Mouse (Mus musculus): Measurements from ENCODE around the gene Mcrip2. TPM values are rescaled to one million over a fixed set of nuclear protein-coding genes. Genes with fewer than 3 reads are reported as not detected.
A peak's percentile ranks its signal among the peaks of the same experiment; 100 is the strongest.

Gene Mcrip2
- 16.1 and 16.5 TPM in 2 replicates for total RNA-seq (2012; rRNA removed)
- 0.82 and 1.4 TPM in 2 replicates for total RNA-seq (2014; rRNA removed)
- 1.7 and 2.2 TPM in 2 replicates for polyA plus RNA-seq (2012; ENCODE audit: insufficient read length, low read depth)

GRCm38 (mm10) chr17:25868601-25869191, at the start of gene Mcrip2:
TSS of gene Mcrip2 (minus strand) at chr17:25868764.
- Histone ChIP-seq H3K36me3 (replicated peaks in 1 of 2; ENCODE audit: control insufficient read depth in 1 of 2, insufficient read depth in 1 of 2, low read length in 1 of 2) (no peaks in the 10 kb centered on the region), H3K27ac (ENCODE audit: insufficient read depth, low read depth) (no peak within 1 kb of the TSS), H3K4me1 (ENCODE audit: control insufficient read depth in 1 of 2, insufficient read depth in 2 of 2) (peaks cover 4 to 15% of the 10 kb centered on the region in 2 experiments; a peak in 2 of 4 replicates), H3K27me3 (replicated peaks) (peaks cover 63% of the 10 kb centered on the region), H3K4me2 (ENCODE audit: insufficient read depth, low read depth, poor library complexity, severe bottlenecking) (peak within 1 kb of the TSS; percentile 79), H3K4me3 (replicated peaks in 1 of 3; ENCODE audit: low read depth in 2 of 3, low read length in 2 of 3, poor library complexity in 1 of 3) (peak within 1 kb of the TSS; percentile 49 to 76 (median 51)), H3K79me2 (replicated peaks; ENCODE audit: control insufficient read depth, extremely low read depth, insufficient read depth, poor library complexity, severe bottlenecking) (no peaks in the 10 kb centered on the region), H3K9ac (ENCODE audit: insufficient read depth, low read depth) (peak within 1 kb of the TSS; percentile 28; the same call in 1 of the 2 replicates), H3K9me3 (replicated peaks; ENCODE audit: low read length) (no peaks in the 10 kb centered on the region)
- in situ Hi-C loops (cut with MboI; ENCODE audit: low pct_ligation_motif_present, low pct_unique_long_range_greater_than_20kb, low sequenced_read_pairs): no loop called here
- TF ChIP-seq SIN3A (IDR thresholded peaks at IDR 0.05; ENCODE audit: low read length): peak; percentile 73; the same call in 1 of the 2 replicates
- TF ChIP-seq POLR2A (IDR thresholded peaks at IDR 0.05; ENCODE audit: low read depth, low read length): peak; percentile 59; the same call in 1 of the 2 replicates
- no peak for TF ChIP-seq USF1 (IDR thresholded peaks at IDR 0.05; ENCODE audit: low read depth, low read length)
- dilution Hi-C loops (cut with MboI; ENCODE audit: extremely low pct_ligation_motif_present, extremely low pct_unique_long_range_greater_than_20kb, low sequenced_read_pairs): no loop called here
- no peak for DNase-seq (ENCODE audit: extremely low read depth)

DNA sequence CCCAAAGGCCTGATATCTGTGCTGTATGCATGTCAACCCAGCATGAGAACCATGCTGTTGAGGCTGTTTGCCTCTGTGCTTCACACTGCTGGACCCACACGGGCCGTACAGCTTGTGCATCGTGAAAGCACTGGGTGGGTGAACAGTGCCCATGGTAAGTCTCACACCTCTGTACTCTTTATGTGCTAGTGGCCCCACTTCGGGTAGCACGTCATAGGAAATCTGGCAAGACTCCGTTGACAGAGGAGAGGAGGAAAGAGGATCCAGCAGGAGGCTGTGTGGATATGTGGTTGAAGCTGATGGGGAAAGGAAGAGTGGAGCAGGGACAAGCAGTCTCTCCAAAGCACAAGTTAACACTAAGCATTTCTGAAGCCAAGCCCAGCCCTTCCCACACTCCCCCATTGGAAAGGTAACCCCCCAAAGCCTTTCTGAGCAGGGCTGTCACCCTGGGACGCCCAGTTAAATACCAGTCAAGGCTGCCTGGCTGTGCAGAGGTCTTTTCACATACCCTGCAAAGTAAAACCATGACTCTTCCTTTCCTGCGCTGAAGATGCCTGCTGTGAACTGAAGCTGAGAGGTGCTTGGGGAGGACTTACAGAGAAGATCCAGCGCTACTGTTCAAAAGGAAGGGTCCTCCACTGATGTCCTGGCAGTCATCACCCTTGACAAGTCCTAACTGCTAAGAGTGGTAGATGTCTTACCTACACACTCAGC, 49.6 kb upstream of the Mcrip2 start:
- H3K9me3 ChIP-seq (replicated peaks; ENCODE audit: low read length): no peaks in the 10 kb centered on the region
- H3K9ac ChIP-seq (ENCODE audit: insufficient read depth, low read depth): peak overlapping the region; percentile 82
- TF ChIP-seq MXI1 (IDR thresholded peaks at IDR 0.05; ENCODE audit: low read depth, low read length): no peak
- TF ChIP-seq CTCF (conservative IDR thresholded peaks at IDR 0.05 in 1 of 2, IDR thresholded peaks at IDR 0.05 in 1 of 2; ENCODE audit: low read depth in 2 of 2, low read length in 2 of 2): no peak
- no peak for TF ChIP-seq UBTF (IDR thresholded peaks at IDR 0.05; ENCODE audit: low read depth, low read length)
- no peak for TF ChIP-seq KAT2A (IDR thresholded peaks at IDR 0.05; ENCODE audit: insufficient replicate concordance, low read length)
- TF ChIP-seq USF2 (conservative IDR thresholded peaks at IDR 0.05; ENCODE audit: low read depth, low read length): no peak
- no peak for TF ChIP-seq PAX5 (IDR thresholded peaks at IDR 0.05; ENCODE audit: low read length)
- TF ChIP-seq RCOR1 (conservative IDR thresholded peaks at IDR 0.05; ENCODE audit: low read depth, low read length): no peak
- TF ChIP-seq USF1 (IDR thresholded peaks at IDR 0.05; ENCODE audit: low read depth, low read length): no peak
- H3K4me3 ChIP-seq (replicated peaks in 1 of 3; ENCODE audit: low read depth in 2 of 3, low read length in 2 of 3, poor library complexity in 1 of 3): peak overlapping the region; percentile 80 to 99 (median 92)
- H3K4me2 ChIP-seq (ENCODE audit: insufficient read depth, low read depth, poor library complexity, severe bottlenecking): peak overlapping the region; percentile 41
- no peak overlapping the region for H3K27ac ChIP-seq (ENCODE audit: insufficient read depth, low read depth)
- peaks cover 19 to 59% of the 10 kb centered on the region in 2 experiments for H3K4me1 ChIP-seq (ENCODE audit: control insufficient read depth in 1 of 2, insufficient read depth in 2 of 2)
- no peak for DNase-seq (ENCODE audit: extremely low read depth)
- peaks cover 25% of the 10 kb centered on the region for H3K79me2 ChIP-seq (replicated peaks; ENCODE audit: control insufficient read depth, extremely low read depth, insufficient read depth, poor library complexity, severe bottlenecking)
- in situ Hi-C loops (cut with MboI; ENCODE audit: low pct_ligation_motif_present, low pct_unique_long_range_greater_than_20kb, low sequenced_read_pairs): loop anchor here (5.0 kb wide), 1 partner anchor 36 kb away; the partner anchor contains the start of gene Wfikkn1
- H3K27me3 ChIP-seq (replicated peaks): no peaks in the 10 kb centered on the region
- dilution Hi-C loops (cut with MboI; ENCODE audit: extremely low pct_ligation_motif_present, extremely low pct_unique_long_range_greater_than_20kb, low sequenced_read_pairs): no loop called here
- H3K36me3 ChIP-seq (replicated peaks in 1 of 2; ENCODE audit: control insufficient read depth in 1 of 2, insufficient read depth in 1 of 2, low read length in 1 of 2): peaks cover 8 to 50% of the 10 kb centered on the region in 2 experiments
